Comparison of ENCODE assay signal across 7 mouse cellular contexts in genomic region chr1:178368121-178368520, GRCm38 (mm10). TPM values are rescaled to one million over a fixed set of nuclear protein-coding genes. Genes with fewer than 3 reads are reported as not detected.
DNase-seq lines count a peak whose midpoint lies in the region; ATAC-seq and TF ChIP-seq lines count a peak whose summit lies in the region.

No protein-coding gene starts in this region.

- TF ChIP-seq EP300 in heart, postnatal 0 days (IDR thresholded peaks at IDR 0.05; ENCODE audit: low read depth) = no peak

- no peak overlapping the region for H3K4me3 ChIP-seq in kidney, postnatal 0 days (replicated peaks; ENCODE audit: low read depth, low read length)
- no peak overlapping the region for H3K4me3 ChIP-seq in heart, postnatal 0 days (ENCODE audit: low read depth, low read length)
- H3K4me3 ChIP-seq in midbrain, embryonic 14.5 days (replicated peaks; ENCODE audit: low read depth, low read length) = no peak overlapping the region

- H3K9ac ChIP-seq in kidney, postnatal 0 days (ENCODE audit: low read depth, low read length) = no peak overlapping the region
- peak overlapping the region; percentile 44; the same call in 1 of the 2 replicates for H3K9ac ChIP-seq in heart, postnatal 0 days (replicated peaks; ENCODE audit: low read depth, low read length)
- no peak overlapping the region; the same call in 1 of the 2 replicates for H3K9ac ChIP-seq in midbrain, embryonic 14.5 days (replicated peaks; ENCODE audit: low read length)

- peak overlapping the region; percentile 68; the same call in 1 of the 2 replicates for H3K4me2 ChIP-seq in kidney, postnatal 0 days (ENCODE audit: low read length)
- H3K4me2 ChIP-seq in heart, postnatal 0 days (ENCODE audit: low read depth, low read length) = peak overlapping the region; percentile 69; the same call in 1 of the 2 replicates
- H3K4me2 ChIP-seq in midbrain, embryonic 14.5 days (ENCODE audit: low read length) = peak overlapping the region; percentile 87

- no peaks in the 10 kb centered on the region for H3K36me3 ChIP-seq in kidney, postnatal 0 days (ENCODE audit: insufficient read depth, low read length)
- no peaks in the 10 kb centered on the region for H3K36me3 ChIP-seq in heart, postnatal 0 days (replicated peaks; ENCODE audit: control insufficient read depth, insufficient read depth, low read length)
- H3K36me3 ChIP-seq in midbrain, embryonic 14.5 days (ENCODE audit: control insufficient read depth, insufficient read depth, low read length) = no peaks in the 10 kb centered on the region

- no peaks in the 10 kb centered on the region for H3K27me3 ChIP-seq in kidney, postnatal 0 days (ENCODE audit: insufficient read depth, low read length)
- H3K27me3 ChIP-seq in heart, postnatal 0 days (ENCODE audit: control insufficient read depth, insufficient read depth, low read length) = no peaks in the 10 kb centered on the region
- H3K27me3 ChIP-seq in midbrain, embryonic 14.5 days (ENCODE audit: control insufficient read depth, insufficient read depth, low read length) = no peaks in the 10 kb centered on the region

- H3K9me3 ChIP-seq in kidney, postnatal 0 days (replicated peaks; ENCODE audit: low read length) = no peaks in the 10 kb centered on the region
- H3K9me3 ChIP-seq in heart, postnatal 0 days (replicated peaks; ENCODE audit: control insufficient read depth, low read length) = no peaks in the 10 kb centered on the region
- H3K9me3 ChIP-seq in midbrain, embryonic 14.5 days (ENCODE audit: control insufficient read depth, low read length) = no peaks in the 10 kb centered on the region

- no peak for ATAC-seq in kidney, postnatal 0 days (replicated peaks; ENCODE audit: low FRiP score, low read depth)
- no peak for ATAC-seq in heart, postnatal 0 days (ENCODE audit: insufficient read depth, low read depth)
- no peak for ATAC-seq in midbrain, embryonic 14.5 days (ENCODE audit: low FRiP score, low TSS enrichment)
- no peak for ATAC-seq in megakaryocyte-erythroid progenitor cell, adult 5-6 weeks (replicated peaks; ENCODE audit: low FRiP score, low TSS enrichment, poor library complexity, severe bottlenecking)
- no peak for ATAC-seq in megakaryocyte progenitor cell, adult 5-6 weeks (replicated peaks; ENCODE audit: poor library complexity)

- DNase-seq in kidney, postnatal 0 days (ENCODE audit: low spot score) = no peak
- DNase-seq in kidney, postnatal 10 days = no peak
- peak; percentile 38 for DNase-seq in adrenal gland, postnatal 25 days
- DNase-seq in heart, postnatal 0 days (ENCODE audit: low spot score) = no peak
- no peak for DNase-seq in midbrain, embryonic 14.5 days

- peak overlapping the region; percentile 85; the same call in 1 of the 2 replicates for H3K27ac ChIP-seq in kidney, postnatal 0 days
- peak overlapping the region; percentile 94 for H3K27ac ChIP-seq in heart, postnatal 0 days (ENCODE audit: low read depth)
- H3K27ac ChIP-seq in midbrain, embryonic 14.5 days (replicated peaks; ENCODE audit: low read depth, low read length) = no peak overlapping the region; the same call in 1 of the 2 replicates

- 42% methylated on average over 6 of the region's 6 CpGs for WGBS in kidney, postnatal 0 days
- WGBS in heart, postnatal 0 days = 63% methylated on average over 6 of the region's 6 CpGs
- WGBS in midbrain, embryonic 14.5 days = 81% methylated on average over 6 of the region's 6 CpGs

- no peaks in the 10 kb centered on the region for H3K4me1 ChIP-seq in kidney, postnatal 0 days (replicated peaks; ENCODE audit: insufficient read depth, low read length)
- H3K4me1 ChIP-seq in heart, postnatal 0 days (ENCODE audit: control insufficient read depth, insufficient read depth) = peaks cover 9% of the 10 kb centered on the region; the same call in 1 of the 2 replicates
- H3K4me1 ChIP-seq in midbrain, embryonic 14.5 days (ENCODE audit: control insufficient read depth, insufficient read depth, low read length) = 0 out of 2 replicates have a peak, but pooled peaks cover 4% of the 10 kb centered on the region

- no peak for TF ChIP-seq CTCF in kidney, postnatal 0 days (IDR thresholded peaks at IDR 0.05; ENCODE audit: low read depth)
- TF ChIP-seq CTCF in heart, postnatal 0 days (IDR thresholded peaks at IDR 0.05; ENCODE audit: low read depth) = no peak

RNA-seq across cellular contexts. Expression of gene Hnrnpu, which starts 30.5 kb away (rescaled TPM):
- 274 and 302 TPM in 2 replicates for polyA plus RNA-seq in kidney, postnatal 0 days (2015; fragmentation: Nextera tagmentation; extraction: Ambion mirVana)
- total RNA-seq in adrenal gland, postnatal 25 days (2021) = 446 and 468 TPM in 2 replicates
- 62.2 and 85.6 TPM in 2 replicates for total RNA-seq in heart, postnatal 0 days (2014; rRNA removed; ENCODE audit: low replicate concordance)
- polyA plus RNA-seq in heart, postnatal 0 days (2015; fragmentation: Nextera tagmentation; extraction: Ambion mirVana) = 107 and 109 TPM in 2 replicates
- polyA plus RNA-seq in midbrain, embryonic 14.5 days (2014; fragmentation: Nextera tagmentation; extraction: Ambion mirVana) = 243 and 369 TPM in 2 replicates
- total RNA-seq in megakaryocyte-erythroid progenitor cell, adult 5-6 weeks (2014; fragmentation: Nextera tagmentation) = 517 and 688 TPM in 2 replicates
- total RNA-seq in megakaryocyte-erythroid progenitor cell, adult 5-6 weeks (2017) = 688 and 728 TPM in 2 replicates
- 640 and 703 TPM in 2 replicates for total RNA-seq in megakaryocyte progenitor cell, adult 5-6 weeks (2015)
- total RNA-seq in megakaryocyte progenitor cell, adult 5-6 weeks (2017) = 490 and 622 TPM in 2 replicates

RNA-seq across cellular contexts. Expression of gene Efcab2, which starts 37.8 kb away (rescaled TPM):
- 8.1 TPM in 2 replicates for polyA plus RNA-seq in kidney, postnatal 0 days (2015; fragmentation: Nextera tagmentation; extraction: Ambion mirVana)
- 2.3 and 4.5 TPM in 2 replicates for total RNA-seq in adrenal gland, postnatal 25 days (2021)
- total RNA-seq in heart, postnatal 0 days (2014; rRNA removed; ENCODE audit: low replicate concordance) = 3.4 and 5.8 TPM in 2 replicates
- polyA plus RNA-seq in heart, postnatal 0 days (2015; fragmentation: Nextera tagmentation; extraction: Ambion mirVana) = 28.5 and 33.1 TPM in 2 replicates
- polyA plus RNA-seq in midbrain, embryonic 14.5 days (2014; fragmentation: Nextera tagmentation; extraction: Ambion mirVana) = 4.9 and 7.7 TPM in 2 replicates
- total RNA-seq in megakaryocyte-erythroid progenitor cell, adult 5-6 weeks (2014; fragmentation: Nextera tagmentation) = 1.8 and 1.9 TPM in 2 replicates
- 4.4 and 6.3 TPM in 2 replicates for total RNA-seq in megakaryocyte-erythroid progenitor cell, adult 5-6 weeks (2017)
- total RNA-seq in megakaryocyte progenitor cell, adult 5-6 weeks (2015) = 3.8 and 4.2 TPM in 2 replicates
- total RNA-seq in megakaryocyte progenitor cell, adult 5-6 weeks (2017) = 1.7 and 3.2 TPM in 2 replicates

RNA-seq across cellular contexts. Expression of gene Cox20, which starts 49.2 kb away (rescaled TPM):
- 216 and 225 TPM in 2 replicates for polyA plus RNA-seq in kidney, postnatal 0 days (2015; fragmentation: Nextera tagmentation; extraction: Ambion mirVana)
- 115 and 123 TPM in 2 replicates for total RNA-seq in adrenal gland, postnatal 25 days (2021)
- 160 and 268 TPM in 2 replicates for total RNA-seq in heart, postnatal 0 days (2014; rRNA removed; ENCODE audit: low replicate concordance)
- 519 and 555 TPM in 2 replicates for polyA plus RNA-seq in heart, postnatal 0 days (2015; fragmentation: Nextera tagmentation; extraction: Ambion mirVana)
- polyA plus RNA-seq in midbrain, embryonic 14.5 days (2014; fragmentation: Nextera tagmentation; extraction: Ambion mirVana) = 124 and 139 TPM in 2 replicates
- total RNA-seq in megakaryocyte-erythroid progenitor cell, adult 5-6 weeks (2014; fragmentation: Nextera tagmentation) = 205 and 307 TPM in 2 replicates
- total RNA-seq in megakaryocyte-erythroid progenitor cell, adult 5-6 weeks (2017) = 253 and 262 TPM in 2 replicates
- total RNA-seq in megakaryocyte progenitor cell, adult 5-6 weeks (2015) = 153 and 181 TPM in 2 replicates
- total RNA-seq in megakaryocyte progenitor cell, adult 5-6 weeks (2017) = 153 and 163 TPM in 2 replicates
